Mouse (Mus musculus) lung, postnatal 0 days (tissue): ENCODE measurements around the gene Mgat4c. TPM values are rescaled to one million over a fixed set of nuclear protein-coding genes. Genes with fewer than 3 reads are reported as not detected.

Source experiments
- ATAC-seq: fragments of 200-750 bp; cut with Nextera tagmentation; 2 replicates; pipeline ENCODE4 v1.8.0; 2017; ENCODE audit warnings: moderate library complexity
- DNase-seq: peaks from one replicate; pipeline ENCODE4 v3.0.0-alpha.2; 2016; ENCODE audit warnings: low spot score
- H3K27ac ChIP-seq: fragments of 300-500 bp; sonication (generic); 2 replicates; pipeline ENCODE4 v1.5.1; 2014; ENCODE audit warnings: antibody characterized with exemption, mild to moderate bottlenecking, low read length, mixed read lengths
- H3K27me3 ChIP-seq: fragments of 300-500 bp; sonication (generic); replicated peaks from 2 replicates; pipeline ENCODE4 v1.6.1; 2014; ENCODE audit warnings: low read length, mixed read lengths; ENCODE audit not compliant: insufficient read depth
- H3K36me3 ChIP-seq: fragments of 300-500 bp; sonication (generic); 2 replicates; pipeline ENCODE4 v1.6.1; 2014; ENCODE audit warnings: low read length, mixed read lengths; ENCODE audit not compliant: insufficient read depth
- H3K4me1 ChIP-seq: fragments of 300-500 bp; sonication (generic); 2 replicates; pipeline ENCODE4 v1.6.1; 2014; ENCODE audit warnings: antibody characterized with exemption, low read depth, low read length, mixed read lengths; ENCODE audit not compliant: insufficient read depth
- H3K4me2 ChIP-seq: fragments of 300-500 bp; sonication (generic); replicated peaks from 2 replicates; pipeline ENCODE4 v1.6.1; 2014; ENCODE audit warnings: low read depth, mild to moderate bottlenecking, low read length, moderate library complexity, mixed read lengths
- H3K4me3 ChIP-seq: fragments of 300-500 bp; sonication (generic); 2 replicates; pipeline ENCODE4 v1.5.1; 2014; ENCODE audit warnings: low read depth, low read length
- H3K9ac ChIP-seq: fragments of 300-500 bp; sonication (generic); replicated peaks from 2 replicates; pipeline ENCODE4 v1.6.1; 2014; ENCODE audit warnings: low read depth, mild to moderate bottlenecking
- H3K9me3 ChIP-seq: fragments of 300-500 bp; sonication (generic); 2 replicates; pipeline ENCODE4 v1.6.1; 2016; ENCODE audit warnings: low read length, mixed read lengths
- CTCF ChIP-seq: IDR thresholded peaks from 2 replicates; pipeline ENCODE4 v1.5.1; 2016; ENCODE audit warnings: antibody characterized with exemption, mild to moderate bottlenecking
- EP300 ChIP-seq: IDR thresholded peaks from 2 replicates; pipeline ENCODE4 v1.6.1; 2016; ENCODE audit warnings: antibody characterized with exemption, mild to moderate bottlenecking, control low read depth
- WGBS: fragments of 180-500 bp; shearing (Covaris S2); extraction: QIAGEN DNeasy Blood & Tissue Kit; methylation state at CpG from one replicate; pipeline ENCODE4 v1.1.7; 2014; 5-methylcytosine and 5-hydroxymethylcytosine counted together
- polyA plus RNA-seq: library from polyadenylated mRNA; unstranded; fragments of >200 nt; fragmentation: Nextera tagmentation; extraction: Ambion mirVana; gene quantifications from 2 replicates; pipeline ENCODE4 v1.2.1, GENCODE M21; 2015

Gene Mgat4c
- polyA plus RNA-seq, 1 experiment from 2014 or later, result not detected

GRCm38 (mm10) chr10:101783161-101783744 lies 102.0 kb downstream of the Mgat4c start:
- ATAC-seq (no peak), DNase-seq (no peak)
- no peaks in the 10 kb centered on the region for H3K27me3 ChIP-seq
- H3K4me3 ChIP-seq, result no peak overlapping the region
- no peak overlapping the region for H3K9ac ChIP-seq
- H3K9me3 ChIP-seq, result no peaks in the 10 kb centered on the region
- TF ChIP-seq EP300 (no peak), CTCF (no peak)
- WGBS, result 57% methylated on average over 3 of the region's 3 CpGs
- H3K27ac ChIP-seq, result no peak overlapping the region
- H3K36me3 ChIP-seq, result no peaks in the 10 kb centered on the region
- H3K4me1 ChIP-seq, result no peaks in the 10 kb centered on the region
- H3K4me2 ChIP-seq, result no peak overlapping the region

GRCm38 (mm10) chr10:101795507-101795906 lies 114.2 kb downstream of the Mgat4c start:
- Histone ChIP-seq H3K27ac (no peak overlapping the region), H3K4me1 (no peaks in the 10 kb centered on the region), H3K9me3 (no peaks in the 10 kb centered on the region), H3K4me2 (no peak overlapping the region), H3K4me3 (no peak overlapping the region), H3K27me3 (no peaks in the 10 kb centered on the region), H3K36me3 (no peaks in the 10 kb centered on the region), H3K9ac (no peak overlapping the region)
- WGBS, result 84% methylated on average over 1 of the region's 1 CpGs
- DNase-seq, result no peak
- no peak for ATAC-seq
- TF ChIP-seq EP300 (no peak), CTCF (no peak)

DNA sequence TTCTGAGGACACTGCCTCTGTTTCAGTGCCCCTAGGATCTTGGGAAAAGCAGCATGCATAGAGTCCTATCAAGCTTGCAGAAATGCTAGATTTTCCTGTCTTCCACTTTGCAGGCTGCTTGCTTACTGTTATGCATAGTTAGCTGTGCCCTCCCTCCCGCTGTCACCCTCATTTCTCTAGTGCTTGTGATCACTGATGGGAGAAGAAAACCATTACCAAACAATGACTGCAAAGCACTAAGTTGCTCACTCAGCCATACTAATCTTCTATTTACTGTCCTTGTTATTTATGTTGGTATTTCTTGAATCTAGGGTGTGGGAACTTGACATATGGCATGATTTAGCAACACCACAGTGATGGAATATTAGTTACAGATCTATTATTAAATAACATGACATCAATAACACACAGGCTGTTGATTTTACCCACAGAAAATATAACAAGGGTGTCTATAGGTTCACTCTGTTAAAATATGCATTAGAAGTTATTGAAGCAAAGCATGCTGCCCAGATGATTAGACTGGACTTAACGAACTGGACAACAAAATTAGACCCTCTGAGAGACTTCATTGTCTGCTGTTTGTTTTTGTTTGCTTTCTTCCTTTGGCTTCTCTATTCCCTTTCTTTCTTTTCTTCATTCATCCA lies 117.7 kb downstream of the Mgat4c start:
- H3K9ac ChIP-seq, result no peak overlapping the region
- no peak overlapping the region for H3K4me2 ChIP-seq
- no peak for ATAC-seq
- no peak overlapping the region for H3K4me3 ChIP-seq
- H3K27me3 ChIP-seq, result no peaks in the 10 kb centered on the region
- H3K4me1 ChIP-seq, result no peaks in the 10 kb centered on the region
- WGBS, result 49% methylated on average over 2 of the region's 2 CpGs
- TF ChIP-seq CTCF (no peak), EP300 (no peak)
- DNase-seq, result no peak
- H3K27ac ChIP-seq, result no peak overlapping the region
- no peaks in the 10 kb centered on the region for H3K9me3 ChIP-seq
- no peaks in the 10 kb centered on the region for H3K36me3 ChIP-seq

DNA sequence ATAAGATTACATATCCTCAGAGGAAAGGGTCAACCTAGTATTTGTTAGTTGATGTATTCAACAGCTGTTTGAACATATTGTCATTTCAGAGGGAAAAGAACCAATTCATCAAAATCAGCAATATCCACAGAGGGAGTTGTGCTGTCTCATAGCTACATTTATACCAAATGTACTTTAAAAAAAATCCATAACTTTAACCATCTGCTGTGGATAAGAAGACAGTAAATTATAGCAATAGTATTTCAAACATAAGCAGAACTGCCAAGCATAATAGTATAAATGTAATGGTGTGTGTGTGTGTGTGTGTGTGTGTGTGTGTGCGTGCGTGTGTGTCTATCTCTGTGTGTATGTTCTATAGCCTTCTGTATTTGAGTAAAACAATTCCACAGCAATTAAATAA lies 127.5 kb downstream of the Mgat4c start:
- Histone ChIP-seq H3K27ac (no peak overlapping the region), H3K9me3 (no peaks in the 10 kb centered on the region), H3K36me3 (no peaks in the 10 kb centered on the region), H3K4me1 (no peaks in the 10 kb centered on the region), H3K4me3 (no peak overlapping the region), H3K4me2 (no peak overlapping the region), H3K9ac (no peak overlapping the region), H3K27me3 (no peaks in the 10 kb centered on the region)
- 97% methylated on average over 2 of the region's 2 CpGs for WGBS
- TF ChIP-seq CTCF, result no peak
- no peak for TF ChIP-seq EP300
- DNase-seq, result no peak
- ATAC-seq, result no peak

DNA sequence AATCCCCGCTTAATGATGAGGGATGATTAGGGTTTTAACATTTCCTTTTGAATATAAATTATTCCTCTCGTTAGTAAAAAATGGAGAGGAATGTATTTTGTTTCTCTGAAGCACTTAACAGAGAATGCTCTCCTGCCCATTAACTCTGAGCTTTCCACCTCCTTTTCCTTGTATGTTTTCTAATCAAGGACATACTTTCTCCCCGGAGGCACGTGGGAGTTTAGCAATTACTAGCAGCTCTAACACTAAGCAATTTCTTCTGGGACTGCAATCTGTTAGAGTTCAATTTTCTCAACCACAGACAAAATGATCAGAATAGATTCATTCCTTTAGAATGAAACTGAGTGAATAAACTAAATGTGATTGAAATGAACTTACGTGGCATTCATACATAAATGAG lies 135.6 kb downstream of the Mgat4c start:
- H3K27me3 ChIP-seq, result no peaks in the 10 kb centered on the region
- no peak overlapping the region for H3K27ac ChIP-seq
- H3K4me2 ChIP-seq, result no peak overlapping the region
- DNase-seq (no peak), ATAC-seq (no peak)
- no peaks in the 10 kb centered on the region for H3K9me3 ChIP-seq
- no peak overlapping the region for H3K4me3 ChIP-seq
- no peaks in the 10 kb centered on the region for H3K4me1 ChIP-seq
- no peaks in the 10 kb centered on the region for H3K36me3 ChIP-seq
- TF ChIP-seq CTCF (no peak), EP300 (no peak)
- 80% methylated on average over 5 of the region's 5 CpGs for WGBS
- H3K9ac ChIP-seq, result no peak overlapping the region

DNA sequence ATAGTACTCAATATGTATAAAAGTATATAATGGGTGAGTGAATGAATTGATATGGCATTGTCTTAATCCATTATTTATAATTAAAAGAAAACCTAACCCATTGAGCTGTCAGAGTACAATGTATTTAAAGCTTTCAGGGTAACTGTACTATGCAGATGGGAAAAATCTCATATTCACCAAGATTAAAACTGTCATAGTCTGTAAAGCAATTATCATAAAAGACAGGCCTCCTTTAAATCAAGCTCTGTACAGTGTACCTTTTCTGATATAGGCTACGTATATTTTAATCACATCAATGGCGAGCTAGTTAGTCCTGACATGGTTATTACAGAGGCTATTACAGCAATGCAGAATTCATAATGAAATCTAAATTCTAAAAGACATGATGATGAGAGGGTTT lies 146.7 kb downstream of the Mgat4c start:
- no peak overlapping the region for H3K27ac ChIP-seq
- no peak overlapping the region for H3K9ac ChIP-seq
- TF ChIP-seq EP300, result no peak
- no peak for TF ChIP-seq CTCF
- H3K36me3 ChIP-seq, result no peaks in the 10 kb centered on the region
- ATAC-seq (no peak), DNase-seq (no peak)
- WGBS, result 86% methylated on average over 2 of the region's 2 CpGs
- H3K4me2 ChIP-seq, result no peak overlapping the region
- H3K27me3 ChIP-seq, result no peaks in the 10 kb centered on the region
- no peaks in the 10 kb centered on the region for H3K4me1 ChIP-seq
- no peak overlapping the region for H3K4me3 ChIP-seq
- H3K9me3 ChIP-seq, result no peaks in the 10 kb centered on the region

GRCm38 (mm10) chr10:101856115-101856514 lies 174.8 kb downstream of the Mgat4c start:
- no peaks in the 10 kb centered on the region for H3K4me1 ChIP-seq
- no peaks in the 10 kb centered on the region for H3K36me3 ChIP-seq
- DNase-seq, result no peak
- no peak overlapping the region for H3K27ac ChIP-seq
- WGBS, result 70% methylated on average over 2 of the region's 2 CpGs
- TF ChIP-seq EP300, result no peak
- TF ChIP-seq CTCF, result no peak
- ATAC-seq, result no peak
- no peaks in the 10 kb centered on the region for H3K27me3 ChIP-seq
- no peak overlapping the region for H3K4me2 ChIP-seq
- H3K4me3 ChIP-seq, result no peak overlapping the region
- no peak overlapping the region for H3K9ac ChIP-seq
- H3K9me3 ChIP-seq, result no peaks in the 10 kb centered on the region
